Mouse (Mus musculus) adrenal gland (tissue): ENCODE measurements at regions not wholly inside any gene's neighbourhood (a gene's known extent, or its start where the extent isn't known, plus 50 kb on each side); places are given as distances from the start of the nearest gene placed in this dataset.

Experiments
- intact Hi-C: fragments of 180-260 bp; cut with DNase I; formaldehyde crosslinking; loops from one replicate; pipeline ENCODE4 v1.15.1; 2025

- intact Hi-C loops, result no loop called here
Observed at GRCm38 (mm10) chr2:123267036-123267435, 502.0 kb downstream of the Sqor start.

DNA sequence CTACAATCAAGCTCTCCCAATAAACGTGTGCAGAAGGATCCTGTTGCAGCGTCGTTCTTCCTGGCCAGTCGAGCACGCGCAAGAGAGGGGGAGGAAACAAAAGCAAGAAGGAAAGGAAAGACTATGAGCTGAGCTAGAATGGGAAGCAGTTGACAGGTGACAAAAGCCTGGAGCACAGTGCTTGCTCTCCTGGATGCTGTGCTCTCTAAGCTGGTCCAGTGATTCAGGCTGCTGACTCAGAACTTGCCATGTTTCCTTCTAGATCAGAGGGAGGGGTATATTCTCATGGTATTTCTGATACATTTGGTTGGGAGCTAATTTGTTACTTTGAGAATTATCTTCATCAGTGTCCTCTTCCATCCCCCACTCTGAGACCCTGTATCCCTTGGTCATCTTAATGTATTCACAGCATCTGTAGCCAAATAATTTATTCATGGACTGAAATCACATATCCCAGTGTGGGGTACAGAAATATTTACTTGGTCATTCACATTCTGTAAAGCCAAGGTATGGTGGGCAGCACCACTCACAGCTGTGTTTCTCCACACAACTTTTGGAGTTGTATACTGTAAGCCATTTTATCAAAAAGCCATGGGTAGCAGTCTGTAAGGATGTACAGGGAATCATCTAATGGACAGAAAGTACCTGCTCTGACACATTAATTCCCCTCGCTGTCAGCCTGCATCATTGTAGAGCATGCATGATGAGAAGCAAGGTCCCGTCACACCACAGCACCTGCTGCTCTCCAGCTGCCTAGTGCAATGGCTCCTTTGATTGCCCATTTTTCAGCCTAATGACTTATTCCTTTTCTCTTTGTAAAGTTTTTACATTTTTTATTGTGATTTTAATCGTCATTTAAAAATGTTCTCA lies 510.1 kb downstream of the Sqor start:
- intact Hi-C loops, result no loop called here

DNA sequence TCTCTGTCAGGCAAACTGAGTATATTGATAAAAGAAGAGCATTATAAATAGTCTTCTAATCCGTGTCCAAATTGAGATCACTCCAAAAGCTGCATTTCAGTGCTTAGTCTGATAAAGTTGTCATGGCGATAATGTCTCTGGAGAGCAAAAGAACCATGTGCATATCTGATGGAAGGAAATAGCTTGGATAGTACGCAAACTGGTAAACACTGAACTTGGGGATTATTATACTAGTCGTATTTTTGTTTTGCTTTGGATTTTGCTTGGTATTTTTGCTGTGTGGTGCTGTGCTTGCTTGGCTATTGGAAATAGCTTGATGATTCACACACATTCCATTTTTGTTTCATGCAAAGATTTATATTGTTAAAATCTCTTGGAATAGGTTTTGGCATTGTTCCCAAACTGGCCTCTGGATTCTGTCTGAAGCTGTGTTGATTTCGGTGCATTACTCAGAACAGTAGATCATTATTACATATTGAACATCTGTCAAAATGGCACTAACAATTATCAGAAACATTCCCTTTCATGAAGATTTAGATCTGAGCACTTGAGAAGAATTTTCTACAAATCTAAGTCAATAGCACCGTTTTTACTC lies 510.8 kb downstream of the Sqor start:
- intact Hi-C loops, result no loop called here

DNA sequence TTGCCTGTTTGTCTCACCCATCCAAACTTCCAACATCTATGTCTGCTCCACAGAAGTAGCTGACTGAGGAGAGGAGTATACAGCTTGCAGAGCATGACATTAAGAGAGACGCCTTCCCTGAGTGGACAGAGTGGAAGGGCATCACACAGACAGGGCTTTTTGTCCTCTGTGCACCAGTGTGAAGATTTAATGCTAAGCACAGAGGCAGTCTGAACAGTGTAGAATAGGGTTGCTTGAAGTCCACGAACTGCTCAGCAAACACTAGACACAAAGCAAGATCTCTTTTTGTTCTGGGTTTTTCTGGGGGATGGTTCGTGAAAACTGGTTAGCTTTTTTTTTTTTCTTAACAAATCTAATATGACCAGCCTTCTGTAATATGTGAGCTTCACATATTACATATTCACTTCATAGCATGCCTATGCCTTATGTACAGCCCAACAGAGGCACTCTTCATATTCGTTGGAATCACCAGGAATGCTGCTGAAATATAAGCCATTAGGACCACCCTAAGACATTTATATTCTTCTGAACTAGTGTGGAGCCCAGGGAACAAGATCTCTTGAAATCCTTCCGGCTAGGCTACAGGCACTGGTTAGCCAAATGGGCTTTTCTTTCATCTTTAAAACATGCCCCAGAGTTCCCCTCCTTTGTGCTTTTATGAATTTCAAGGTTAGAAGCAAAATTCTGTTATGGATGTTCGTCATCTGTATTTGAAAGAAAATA lies 546.7 kb downstream of the Sqor start:
- intact Hi-C loops, result loop anchor here (10.0 kb wide), 1 partner anchor 1903 kb away; no protein-coding TSS in a partner anchor

- intact Hi-C loops, result loop anchor here (10.0 kb wide), 1 partner anchor 1903 kb away; no protein-coding TSS in a partner anchor
Observed at GRCm38 (mm10) chr2:123312277-123312617, 547.2 kb downstream of the Sqor start.

DNA sequence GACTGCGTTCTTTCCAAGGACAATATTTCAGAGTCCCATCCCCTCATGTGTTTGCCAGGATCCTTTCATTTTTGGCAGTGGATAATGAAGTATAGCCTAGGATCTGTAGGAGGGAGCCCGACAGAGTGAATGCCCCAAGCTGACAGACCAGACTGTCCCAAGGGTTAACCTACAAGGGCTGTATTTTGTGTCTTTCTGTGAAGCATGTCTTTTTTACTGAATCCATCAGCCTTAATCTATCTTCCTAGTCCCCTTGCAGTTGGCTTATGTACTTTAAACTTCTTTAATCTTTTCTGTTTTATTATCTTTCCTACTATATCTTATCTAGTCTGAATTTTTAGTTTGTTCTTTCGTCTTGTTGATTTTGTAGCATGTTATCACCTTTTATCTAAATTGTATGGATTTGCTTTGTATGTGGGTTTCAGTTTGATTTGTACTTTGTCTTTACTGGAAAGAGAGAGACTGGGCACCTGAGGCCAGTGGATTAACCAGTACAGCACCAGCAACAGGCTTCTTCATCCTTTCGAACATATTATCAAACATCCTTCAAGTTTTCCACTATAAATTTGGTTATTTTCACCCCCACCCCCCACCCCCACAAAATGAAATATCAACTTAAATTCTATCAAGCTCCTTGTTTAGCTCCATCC lies 555.5 kb downstream of the Sqor start:
- intact Hi-C loops, result no loop called here

- intact Hi-C loops, result no loop called here
Observed at GRCm38 (mm10) chr2:123323769-123324168, 558.7 kb downstream of the Sqor start.

- intact Hi-C loops, result no loop called here
Observed at GRCm38 (mm10) chr2:123324896-123325295, 559.9 kb downstream of the Sqor start.

- intact Hi-C loops, result no loop called here
Observed at GRCm38 (mm10) chr2:123349625-123350346, 584.7 kb downstream of the Sqor start.

GRCm38 (mm10) chr2:123364204-123364603 lies 599.2 kb downstream of the Sqor start:
- intact Hi-C loops, result no loop called here

DNA sequence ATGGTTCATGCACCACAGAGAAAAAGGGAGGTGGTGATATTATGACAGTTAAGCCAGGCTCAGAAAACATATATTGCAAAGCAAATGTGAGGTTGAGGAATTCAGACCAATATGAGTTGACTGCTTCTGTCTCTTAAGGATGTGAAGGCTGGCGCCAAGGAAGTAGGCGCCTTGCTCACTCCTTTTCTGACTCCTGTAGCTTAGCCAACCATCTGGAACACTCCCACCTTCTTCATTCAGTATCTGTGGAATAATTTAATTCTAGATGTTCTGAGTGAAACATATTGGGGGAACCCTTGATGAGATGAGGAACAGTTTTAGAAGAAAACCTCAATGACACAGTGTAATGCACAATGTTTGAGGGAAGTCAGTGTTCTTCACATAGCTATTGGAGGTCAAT lies 601.5 kb downstream of the Sqor start:
- intact Hi-C loops, result no loop called here

- intact Hi-C loops, result no loop called here
Observed at GRCm38 (mm10) chr2:123385622-123386418, 620.8 kb downstream of the Sqor start.

GRCm38 (mm10) chr2:123386773-123387604 lies 622.0 kb downstream of the Sqor start:
- intact Hi-C loops, result no loop called here

DNA sequence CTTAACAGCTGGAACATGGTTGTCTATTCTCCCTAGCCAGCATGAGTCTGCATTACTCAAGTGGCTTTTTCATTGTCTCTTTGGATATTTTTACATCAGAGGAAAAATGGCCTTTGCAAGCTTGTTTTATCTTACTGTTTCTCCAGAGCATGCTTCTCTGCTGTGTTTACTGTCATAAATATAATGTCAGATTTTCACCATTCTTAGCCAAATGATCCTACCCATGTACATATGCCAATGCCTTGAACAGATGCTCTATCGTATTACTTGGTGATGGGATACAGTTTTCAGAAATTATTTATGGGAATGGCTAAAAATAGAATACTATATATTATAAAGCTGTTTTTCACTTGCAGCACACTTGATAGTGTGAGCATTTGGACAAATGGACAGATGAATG lies 625.9 kb downstream of the Sqor start:
- intact Hi-C loops, result no loop called here

DNA sequence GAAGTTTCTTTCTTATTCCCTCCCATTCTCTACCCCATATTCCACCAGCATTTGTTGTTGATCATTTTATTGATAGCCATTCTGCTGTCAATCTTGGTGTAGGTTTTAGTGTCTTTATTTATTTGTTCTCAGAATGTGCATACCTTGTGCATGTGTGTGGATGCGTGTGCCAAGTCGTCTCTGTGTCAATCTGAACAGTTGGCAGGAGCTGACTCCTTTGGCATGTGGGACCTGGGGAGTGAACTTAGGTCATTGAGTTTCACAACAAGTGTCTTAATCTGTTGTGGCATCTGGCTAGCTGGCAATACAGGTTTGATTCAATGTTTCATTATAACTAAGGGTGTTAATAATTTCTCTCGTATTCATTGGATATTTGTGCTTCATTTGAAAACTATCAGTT lies 629.3 kb downstream of the Sqor start:
- intact Hi-C loops, result no loop called here

DNA sequence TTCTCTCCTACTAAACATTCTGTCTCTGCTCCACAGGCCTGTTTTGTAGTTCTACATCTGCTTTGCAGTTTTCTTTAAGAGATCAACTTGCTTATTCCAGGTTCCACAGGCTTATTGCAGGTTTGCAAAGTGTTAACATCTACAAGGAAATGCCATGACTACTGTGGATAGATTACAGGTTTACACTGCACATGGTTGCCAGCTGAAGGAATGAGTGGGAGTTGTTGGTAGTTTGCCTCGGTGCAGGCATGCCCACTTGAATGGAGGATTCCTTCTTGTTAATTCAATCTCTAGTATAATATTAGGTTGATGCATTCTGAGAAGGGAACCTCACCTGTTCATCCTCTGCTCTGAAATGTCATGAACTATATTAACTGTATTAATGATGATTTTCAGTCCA lies 632.5 kb downstream of the Sqor start:
- intact Hi-C loops, result no loop called here

- intact Hi-C loops, result no loop called here
Observed at GRCm38 (mm10) chr2:123401064-123401463, 636.0 kb downstream of the Sqor start.

DNA sequence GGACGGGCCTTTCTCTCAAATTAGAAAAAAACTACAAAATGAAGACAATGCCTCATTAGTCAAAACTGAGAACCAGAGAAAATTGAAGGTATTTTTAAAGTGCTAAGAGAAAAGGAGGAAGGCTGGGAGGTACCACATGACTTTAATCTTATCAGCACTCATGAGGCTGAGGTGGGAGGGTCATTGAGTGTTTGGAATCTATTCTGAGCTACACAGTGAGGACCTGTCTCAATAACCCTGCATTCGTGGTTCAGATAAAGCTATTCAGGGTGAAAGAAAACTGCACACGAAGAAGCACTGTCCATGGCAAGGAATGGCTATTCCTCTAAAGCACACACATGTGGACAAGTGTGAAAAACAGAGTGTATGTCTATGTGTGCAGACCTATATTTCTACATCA lies 644.0 kb downstream of the Sqor start:
- intact Hi-C loops, result no loop called here

- intact Hi-C loops, result no loop called here
Observed at GRCm38 (mm10) chr2:123458034-123458677, 631.6 kb upstream of the Sema6d start.
